Mouse (Mus musculus) midbrain, postnatal 0 days (tissue): ENCODE data around the gene Riox2. TPM values are rescaled to one million over a fixed set of nuclear protein-coding genes. Genes with fewer than 3 reads are reported as not detected.
"Not testable (repeated sequence)": the region's sequence is repeated elsewhere in the genome, so short reads cannot be mapped to it uniquely, and the experiment has no call there.

Experiments
- ATAC-seq: fragments of 200-750 bp; cut with Nextera tagmentation; 2 replicates; pipeline ENCODE4 v1.8.0; 2017; ENCODE audit warnings: moderate number of reproducible peaks, mild to moderate bottlenecking, moderate TSS enrichment, moderate library complexity; ENCODE audit not compliant: low FRiP score
- DNase-seq: peaks from one replicate; pipeline ENCODE4 v3.0.0-alpha.2; 2015; ENCODE audit warnings: low spot score
- H3K27ac ChIP-seq: fragments of 300-500 bp; sonication (generic); 2 replicates; pipeline ENCODE4 v1.5.1; 2014; ENCODE audit warnings: low read depth, mild to moderate bottlenecking, low read length, mixed read lengths
- H3K27me3 ChIP-seq: fragments of 300-500 bp; sonication (generic); 2 replicates; pipeline ENCODE4 v1.6.1; 2014; ENCODE audit warnings: low read length, control low read depth, mixed read lengths; ENCODE audit not compliant: insufficient read depth
- H3K36me3 ChIP-seq: fragments of 300-500 bp; sonication (generic); 2 replicates; pipeline ENCODE4 v1.6.1; 2014; ENCODE audit warnings: low read length, control low read depth, mixed read lengths; ENCODE audit not compliant: insufficient read depth
- H3K4me1 ChIP-seq: fragments of 300-500 bp; sonication (generic); 2 replicates; pipeline ENCODE4 v1.6.1; 2014; ENCODE audit warnings: mild to moderate bottlenecking, control low read depth, antibody characterized with exemption, low read length, mixed read lengths; ENCODE audit not compliant: insufficient read depth
- H3K4me2 ChIP-seq: fragments of 300-500 bp; sonication (generic); 2 replicates; pipeline ENCODE4 v1.6.1; 2014; ENCODE audit warnings: low read depth, mild to moderate bottlenecking, low read length, mixed read lengths; ENCODE audit not compliant: poor library complexity, severe bottlenecking
- H3K4me3 ChIP-seq: fragments of 300-500 bp; sonication (generic); 2 replicates; pipeline ENCODE4 v1.5.1; 2014; ENCODE audit warnings: low read depth, mild to moderate bottlenecking, low read length, moderate library complexity
- H3K9ac ChIP-seq: fragments of 300-500 bp; sonication (generic); replicated peaks from 2 replicates; pipeline ENCODE4 v1.6.1; 2014; ENCODE audit warnings: mild to moderate bottlenecking, low read length, moderate library complexity, mixed read lengths; ENCODE audit not compliant: poor library complexity, severe bottlenecking
- H3K9me3 ChIP-seq: fragments of 300-500 bp; sonication (generic); 2 replicates; pipeline ENCODE4 v1.6.1; 2016; ENCODE audit warnings: low read length, control low read depth
- CTCF ChIP-seq: IDR thresholded peaks from 2 replicates; pipeline ENCODE4 v1.5.1; 2016; ENCODE audit warnings: antibody characterized with exemption, mild to moderate bottlenecking
- WGBS: fragments of 180-500 bp; shearing (Covaris S2); extraction: QIAGEN DNeasy Blood & Tissue Kit; methylation state at CpG from one replicate; pipeline ENCODE4 v1.1.7; 2014; 5-methylcytosine and 5-hydroxymethylcytosine counted together
- polyA plus RNA-seq: library from polyadenylated mRNA; unstranded; fragments of >200 nt; fragmentation: Nextera tagmentation; extraction: Ambion mirVana; gene quantifications from 2 replicates; pipeline ENCODE4 v1.2.1, GENCODE M21; 2015
- total RNA-seq: library from RNA; depleted of rRNA; stranded (reverse); fragments of >200 nt; gene quantifications from 2 replicates; pipeline ENCODE4 v1.2.3, GENCODE M21; 2014

The Riox2 gene
- total and polyA plus RNA-seq, 2 experiments from 2014 or later, result 5.1 to 11.1 TPM

GRCm38 (mm10) chr16:59451813-59452212 lies 19.8 kb upstream of the Riox2 start:
- WGBS, result 93% methylated on average over 5 of the region's 5 CpGs
- H3K4me1 ChIP-seq, result no peaks in the 10 kb centered on the region
- H3K9ac ChIP-seq, result no peak overlapping the region
- ATAC-seq, result no peak
- no peak overlapping the region for H3K27ac ChIP-seq
- no peaks in the 10 kb centered on the region for H3K36me3 ChIP-seq
- H3K4me2 ChIP-seq, result no peak overlapping the region
- DNase-seq, result no peak
- no peaks in the 10 kb centered on the region for H3K27me3 ChIP-seq
- TF ChIP-seq CTCF, result no peak
- H3K4me3 ChIP-seq, result no peak overlapping the region
- H3K9me3 ChIP-seq, result no peaks in the 10 kb centered on the region

DNA sequence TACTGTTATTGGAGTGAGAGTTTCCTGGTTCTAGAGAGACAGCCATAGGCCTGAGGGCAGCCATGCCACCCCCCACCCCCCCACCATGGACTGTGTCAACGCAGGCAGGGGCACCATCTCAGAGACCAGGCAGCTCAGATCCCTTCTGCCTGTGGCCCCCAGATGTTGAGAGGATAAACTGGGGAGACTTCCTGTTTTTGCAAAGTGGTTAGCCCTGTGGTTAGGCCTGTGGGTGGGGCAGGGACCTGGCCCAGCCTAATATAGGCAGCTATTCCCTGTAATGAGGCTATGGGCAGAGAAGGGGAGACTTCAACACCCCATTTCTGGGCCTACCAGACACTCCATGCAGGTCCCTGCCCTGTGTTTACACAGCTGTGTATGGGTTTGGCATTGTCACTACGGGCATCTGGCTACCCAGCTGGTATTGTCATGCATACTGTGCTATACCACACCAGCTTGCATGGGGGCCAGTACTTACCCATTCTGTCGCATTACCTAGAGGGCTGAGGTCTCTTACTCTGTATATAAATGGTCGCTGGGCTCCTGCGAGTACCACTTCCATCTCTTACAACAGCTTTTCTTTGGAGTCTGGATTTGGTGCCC lies 12.2 kb upstream of the Riox2 start:
- ATAC-seq, result 0 out of 2 replicates have a peak, but pooled peaks have one; percentile 34
- not testable (repeated sequence) for H3K27ac ChIP-seq, H3K9me3 ChIP-seq, H3K36me3 ChIP-seq, H3K9ac ChIP-seq, H3K4me2 ChIP-seq, H3K4me3 ChIP-seq, H3K4me1 ChIP-seq, H3K27me3 ChIP-seq, DNase-seq
- 85% methylated on average over 3 of the region's 5 CpGs for WGBS

DNA sequence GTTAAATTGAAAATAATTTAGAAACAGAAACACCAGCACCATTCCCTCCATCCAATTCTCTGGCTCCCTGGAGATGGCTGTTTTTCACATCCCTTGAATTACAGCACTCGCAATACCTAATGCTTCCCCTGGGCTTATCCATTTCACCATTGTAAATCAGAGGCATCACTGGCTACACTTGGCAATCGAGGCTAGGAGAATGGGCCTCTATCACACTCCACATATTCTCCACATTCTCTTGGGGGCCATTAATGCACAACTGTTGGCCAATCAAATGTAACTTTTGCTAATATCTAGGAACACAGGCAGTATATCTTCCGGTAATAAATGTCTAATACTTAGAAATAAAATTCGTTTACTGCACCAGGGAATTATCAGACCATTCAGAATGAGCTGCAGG lies 8.0 kb upstream of the Riox2 start:
- H3K9ac ChIP-seq, result no peak overlapping the region
- H3K4me1 ChIP-seq, result no peaks in the 10 kb centered on the region
- no peaks in the 10 kb centered on the region for H3K36me3 ChIP-seq
- TF ChIP-seq CTCF, result no peak
- H3K27me3 ChIP-seq, result no peaks in the 10 kb centered on the region
- no peak overlapping the region for H3K4me2 ChIP-seq
- no peak overlapping the region for H3K27ac ChIP-seq
- 0 out of 2 replicates have a peak, but pooled peaks cover 5% of the 10 kb centered on the region for H3K9me3 ChIP-seq
- 74% methylated on average over 4 of the region's 4 CpGs for WGBS
- DNase-seq (no peak), ATAC-seq (no peak)
- no peak overlapping the region for H3K4me3 ChIP-seq

- Histone ChIP-seq H3K36me3 (no peaks in the 10 kb centered on the region), H3K4me3 (no peak overlapping the region), H3K27ac (no peak overlapping the region), H3K4me1 (no peaks in the 10 kb centered on the region), H3K27me3 (no peaks in the 10 kb centered on the region), H3K9ac (no peak overlapping the region), H3K4me2 (no peak overlapping the region), H3K9me3 (0 out of 2 replicates have a peak, but pooled peaks cover 5% of the 10 kb centered on the region)
- DNase-seq (no peak), ATAC-seq (no peak)
- TF ChIP-seq CTCF, result no peak
- WGBS, result 84% methylated on average over 6 of the region's 6 CpGs
Observed at GRCm38 (mm10) chr16:59463973-59464372, 7.6 kb upstream of the Riox2 start.

- H3K4me1 ChIP-seq, result peaks cover 3% of the 10 kb centered on the region; the same call in 1 of the 2 replicates
- no peaks in the 10 kb centered on the region for H3K36me3 ChIP-seq
- no peak overlapping the region for H3K27ac ChIP-seq
- ATAC-seq, result no peak
- no peak overlapping the region for H3K9ac ChIP-seq
- DNase-seq, result no peak
- 84% methylated on average over 1 of the region's 1 CpGs for WGBS
- no peak for TF ChIP-seq CTCF
- 0 out of 2 replicates have a peak, but pooled peaks cover 3% of the 10 kb centered on the region for H3K9me3 ChIP-seq
- H3K4me2 ChIP-seq, result no peak overlapping the region
- H3K27me3 ChIP-seq, result no peaks in the 10 kb centered on the region
- H3K4me3 ChIP-seq, result no peak overlapping the region
Observed at GRCm38 (mm10) chr16:59469846-59470245, 1.7 kb upstream of the Riox2 start.

GRCm38 (mm10) chr16:59472546-59472945 lies 971 bp downstream of the Riox2 start:
- DNase-seq (no peak), ATAC-seq (no peak)
- Histone ChIP-seq H3K9me3 (no peaks in the 10 kb centered on the region), H3K4me1 (peaks cover 3% of the 10 kb centered on the region; the same call in 1 of the 2 replicates), H3K4me3 (peak overlapping the region; percentile 76), H3K4me2 (peak overlapping the region; percentile 70), H3K27ac (no peak overlapping the region), H3K27me3 (no peaks in the 10 kb centered on the region), H3K9ac (no peak overlapping the region), H3K36me3 (no peaks in the 10 kb centered on the region)
- 54% methylated on average over 6 of the region's 6 CpGs for WGBS
- TF ChIP-seq CTCF, result no peak
